Mouse (Mus musculus): ENCODE data around the gene Tanc1. TPM values are rescaled to one million over a fixed set of nuclear protein-coding genes. Genes with fewer than 3 reads are reported as not detected.
A peak's percentile ranks its signal among the peaks of the same experiment; 100 is the strongest.

The Tanc1 gene
- polyA plus RNA-seq, 1 experiment from 2014 or later: 27.7 TPM

DNA sequence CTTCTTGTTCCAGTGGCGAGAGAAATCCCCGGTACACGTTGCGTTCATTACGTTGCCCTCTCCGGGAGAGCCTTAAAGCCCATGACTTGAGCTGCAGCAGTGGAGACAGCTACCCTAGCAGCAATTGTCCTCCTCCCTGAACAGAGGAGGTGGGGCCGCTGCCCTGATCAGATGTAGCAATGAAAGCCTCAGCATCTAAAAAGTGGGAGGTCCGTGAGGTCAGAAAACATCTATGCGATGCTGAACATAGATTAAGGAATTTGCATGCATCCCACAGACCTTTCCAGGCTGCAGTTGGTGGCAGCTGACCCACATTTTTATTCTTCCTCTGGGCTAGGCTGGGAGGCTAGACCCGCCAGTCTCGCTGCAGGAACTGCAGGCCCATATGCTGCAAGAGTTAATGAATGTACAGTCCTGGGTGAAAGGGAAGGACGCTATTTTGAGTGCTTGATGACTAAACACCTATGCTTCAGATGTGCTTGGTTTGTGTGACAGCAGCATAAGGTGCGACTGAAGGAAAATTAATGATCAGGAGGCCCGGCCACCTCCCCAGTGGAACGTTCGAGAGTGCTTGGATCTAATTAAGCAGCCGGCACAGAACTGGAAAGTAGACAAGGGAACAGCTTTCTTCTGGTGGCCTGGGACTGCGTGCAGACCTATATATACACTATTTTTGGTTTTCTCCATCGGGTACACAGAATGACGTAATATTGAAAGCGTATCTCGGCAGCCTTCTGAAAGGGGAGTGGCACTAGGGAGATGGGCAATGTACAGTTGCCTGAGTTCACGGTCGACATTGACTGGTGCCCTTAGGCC, 107.0 kb downstream of the Tanc1 start:
- H3K9me3 ChIP-seq: no peaks in the 10 kb centered on the region
- no peak overlapping the region for H3K4me3 ChIP-seq
- no peaks in the 10 kb centered on the region for H3K27me3 ChIP-seq (ENCODE audit: poor library complexity, severe bottlenecking)
- H3K27ac ChIP-seq: peak overlapping the region; percentile 5; the same call in 1 of the 2 replicates
- 73% methylated on average over 24 of the region's 24 CpGs for WGBS
- no peaks in the 10 kb centered on the region for H3K36me3 ChIP-seq (replicated peaks)
- peaks cover 69% of the 10 kb centered on the region for H3K4me1 ChIP-seq
- DNase-seq (ENCODE audit: extremely low spot score, low spot score): no peak

- Histone ChIP-seq H3K4me1 (peaks cover 69% of the 10 kb centered on the region), H3K27ac (no peak overlapping the region), H3K9me3 (no peaks in the 10 kb centered on the region), H3K27me3 (ENCODE audit: poor library complexity, severe bottlenecking) (no peaks in the 10 kb centered on the region), H3K4me3 (no peak overlapping the region), H3K36me3 (replicated peaks) (no peaks in the 10 kb centered on the region)
- DNase-seq (ENCODE audit: extremely low spot score, low spot score): no peak
- 84% methylated on average over 4 of the region's 4 CpGs for WGBS
Measured at GRCm38 (mm10) chr2:59719831-59720230, 108.0 kb downstream of the Tanc1 start.

DNA sequence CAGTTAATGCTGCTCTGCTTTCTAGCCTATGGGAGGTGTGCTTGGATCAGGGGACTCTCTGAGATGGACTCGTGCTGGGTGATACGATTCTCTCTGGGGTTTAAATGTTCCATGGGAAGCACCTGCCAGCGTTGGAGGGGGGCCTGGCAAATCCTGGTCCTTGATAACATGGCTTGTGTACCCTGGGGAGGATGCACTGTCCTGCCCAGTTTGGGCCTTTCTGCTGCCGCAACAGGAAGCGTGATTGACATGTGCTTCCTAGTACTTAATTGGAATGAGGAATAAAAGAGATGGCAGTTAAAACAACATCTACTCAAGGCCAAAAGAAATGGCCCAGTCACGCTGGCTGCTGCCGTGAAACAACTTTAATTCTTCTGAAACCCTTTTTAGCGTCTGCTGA, 109.3 kb downstream of the Tanc1 start:
- peaks cover 76% of the 10 kb centered on the region for H3K4me1 ChIP-seq
- no peak for DNase-seq (ENCODE audit: extremely low spot score, low spot score)
- H3K27ac ChIP-seq: peak overlapping the region; percentile 36; the same call in 1 of the 2 replicates
- peaks cover 6% of the 10 kb centered on the region for H3K36me3 ChIP-seq (replicated peaks)
- 37% methylated on average over 8 of the region's 8 CpGs for WGBS
- H3K4me3 ChIP-seq: no peak overlapping the region
- H3K27me3 ChIP-seq (ENCODE audit: poor library complexity, severe bottlenecking): no peaks in the 10 kb centered on the region
- H3K9me3 ChIP-seq: no peaks in the 10 kb centered on the region

DNA sequence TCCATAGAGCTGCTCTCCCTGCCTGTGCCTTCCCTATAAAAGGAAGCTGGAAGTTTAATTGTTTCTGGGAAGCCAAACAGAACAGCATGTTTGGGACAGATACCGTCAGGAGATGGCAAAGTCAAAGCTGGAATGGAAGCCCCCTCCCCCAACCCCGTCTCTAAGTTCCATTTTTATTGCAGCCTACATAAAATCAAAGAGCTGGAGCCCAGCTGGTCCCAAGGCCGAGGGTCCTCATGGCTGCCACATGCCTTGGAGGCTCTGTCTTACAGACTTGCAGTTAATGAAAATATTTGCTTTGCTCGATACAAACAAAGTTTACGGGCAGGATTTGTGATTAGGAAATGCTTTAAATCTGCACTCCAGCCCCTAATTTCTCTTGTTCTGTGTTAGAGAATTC, 109.9 kb downstream of the Tanc1 start:
- no peaks in the 10 kb centered on the region for H3K27me3 ChIP-seq (ENCODE audit: poor library complexity, severe bottlenecking)
- H3K27ac ChIP-seq: peak overlapping the region; percentile 36; the same call in 1 of the 2 replicates
- peaks cover 72% of the 10 kb centered on the region for H3K4me1 ChIP-seq
- H3K9me3 ChIP-seq: no peaks in the 10 kb centered on the region
- peaks cover 6% of the 10 kb centered on the region for H3K36me3 ChIP-seq (replicated peaks)
- no peak overlapping the region for H3K4me3 ChIP-seq
- no peak for DNase-seq (ENCODE audit: extremely low spot score, low spot score)
- WGBS: 64% methylated on average over 5 of the region's 5 CpGs

DNA sequence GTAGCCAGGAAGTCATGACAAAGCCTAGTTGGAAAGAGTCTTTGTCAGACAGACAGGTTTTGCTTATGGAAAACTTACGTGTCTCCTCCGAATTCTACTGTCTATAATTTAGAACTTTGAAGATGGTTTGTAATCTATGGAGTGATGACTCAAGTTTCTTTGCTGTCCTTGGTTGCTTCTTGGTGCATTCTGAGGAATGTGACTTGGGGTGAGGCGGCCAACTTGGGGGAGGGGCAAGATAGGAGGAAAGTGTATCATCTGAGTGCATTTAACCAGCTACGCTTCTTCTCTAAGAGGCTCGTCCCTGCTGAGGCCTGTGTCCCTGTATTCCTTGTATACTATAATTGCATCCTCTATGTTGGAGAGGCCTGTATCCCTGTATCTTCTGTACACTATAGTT, 111.5 kb downstream of the Tanc1 start:
- no peaks in the 10 kb centered on the region for H3K9me3 ChIP-seq
- H3K27me3 ChIP-seq (ENCODE audit: poor library complexity, severe bottlenecking): no peaks in the 10 kb centered on the region
- peaks cover 8% of the 10 kb centered on the region for H3K36me3 ChIP-seq (replicated peaks)
- DNase-seq (ENCODE audit: extremely low spot score, low spot score): no peak
- peaks cover 58% of the 10 kb centered on the region for H3K4me1 ChIP-seq
- WGBS: 86% methylated on average over 5 of the region's 5 CpGs
- no peak overlapping the region for H3K4me3 ChIP-seq
- H3K27ac ChIP-seq: no peak overlapping the region

DNA sequence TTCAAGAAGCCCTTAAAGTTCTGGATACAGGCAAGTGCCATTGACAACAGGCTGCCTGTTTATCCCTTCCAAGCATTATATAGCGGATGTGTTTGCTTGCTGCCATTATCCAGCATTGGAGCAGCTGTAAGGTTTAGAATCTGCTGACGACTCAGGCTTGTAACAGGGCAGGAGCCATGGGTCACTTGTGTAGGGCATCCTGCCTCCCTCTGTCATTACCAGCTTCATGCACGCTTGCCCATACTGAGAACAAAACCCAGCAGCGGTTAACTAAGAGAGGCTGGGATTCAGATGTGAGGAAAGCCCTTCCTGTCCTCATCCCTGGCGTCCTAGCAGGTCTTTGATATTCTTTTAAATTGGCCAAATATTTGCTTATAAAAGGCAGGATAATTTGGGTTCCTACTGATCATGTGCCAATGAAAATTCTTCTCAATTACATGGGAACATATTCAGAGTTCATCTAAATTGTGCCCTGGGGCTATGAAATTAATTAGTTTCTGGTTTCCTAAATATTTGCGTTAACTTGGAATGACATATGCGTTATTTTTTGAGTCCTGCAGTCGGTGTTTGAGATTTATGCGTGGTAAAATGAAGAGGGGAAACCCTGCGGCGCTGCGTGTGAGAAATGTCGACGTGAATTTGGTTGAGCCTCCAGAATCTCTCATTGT, 113.8 kb downstream of the Tanc1 start:
- Histone ChIP-seq H3K4me3 (no peak overlapping the region), H3K27me3 (ENCODE audit: poor library complexity, severe bottlenecking) (no peaks in the 10 kb centered on the region), H3K9me3 (peaks cover 5% of the 10 kb centered on the region; the same call in 1 of the 2 replicates), H3K4me1 (peaks cover 35% of the 10 kb centered on the region), H3K27ac (no peak overlapping the region), H3K36me3 (replicated peaks) (peaks cover 22% of the 10 kb centered on the region)
- WGBS: 88% methylated on average over 14 of the region's 14 CpGs
- no peak for DNase-seq (ENCODE audit: extremely low spot score, low spot score)

DNA sequence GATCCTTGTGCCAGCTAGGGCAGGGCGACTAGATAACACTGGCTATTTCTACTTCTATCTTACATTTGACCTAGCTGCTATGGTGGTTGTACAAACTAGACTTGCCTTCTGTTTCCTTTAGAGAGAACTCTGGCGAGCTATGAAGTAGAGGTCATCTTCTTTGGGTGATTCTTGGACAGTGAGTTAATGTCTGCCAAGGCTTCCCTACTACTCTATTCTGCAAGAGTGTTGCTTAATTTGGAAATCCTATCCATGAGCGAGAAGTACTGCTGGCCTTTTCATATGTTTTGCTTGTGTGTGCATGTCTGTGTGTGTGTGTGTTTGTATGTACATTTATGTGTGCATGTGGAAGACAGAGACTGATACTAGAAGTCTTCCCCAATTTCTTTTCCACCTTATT, 120.0 kb downstream of the Tanc1 start:
- no peak overlapping the region for H3K4me3 ChIP-seq
- H3K27me3 ChIP-seq (ENCODE audit: poor library complexity, severe bottlenecking): no peaks in the 10 kb centered on the region
- no peak overlapping the region for H3K27ac ChIP-seq
- 91% methylated on average over 3 of the region's 3 CpGs for WGBS
- H3K4me1 ChIP-seq: peaks cover 17% of the 10 kb centered on the region
- H3K36me3 ChIP-seq (replicated peaks): peaks cover 16% of the 10 kb centered on the region
- H3K9me3 ChIP-seq: peaks cover 5% of the 10 kb centered on the region; the same call in 1 of the 2 replicates
- DNase-seq (ENCODE audit: extremely low spot score, low spot score): no peak

DNA sequence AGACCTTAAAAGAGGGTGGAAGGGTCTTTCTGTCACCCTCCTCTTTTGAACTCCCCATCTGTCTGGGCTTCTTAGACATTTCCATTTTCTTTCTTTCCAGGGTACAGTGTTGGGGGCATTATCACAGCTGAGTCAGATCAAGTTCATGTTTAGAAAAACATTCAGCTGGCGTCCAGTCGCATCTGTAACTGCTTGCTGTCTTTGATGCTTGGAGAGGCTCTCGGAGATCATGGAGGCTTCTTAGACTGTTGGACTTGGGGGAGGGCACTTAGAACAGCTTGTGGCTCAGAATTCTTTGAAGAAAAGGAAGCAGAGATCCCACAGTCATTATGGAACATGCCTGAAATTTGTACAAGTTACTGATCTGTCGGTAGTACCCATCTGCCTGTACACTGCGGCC, 121.6 kb downstream of the Tanc1 start:
- H3K27ac ChIP-seq: no peak overlapping the region
- peaks cover 22% of the 10 kb centered on the region for H3K4me1 ChIP-seq
- peaks cover 5% of the 10 kb centered on the region; the same call in 1 of the 2 replicates for H3K9me3 ChIP-seq
- no peak for DNase-seq (ENCODE audit: extremely low spot score, low spot score)
- WGBS: 86% methylated on average over 5 of the region's 5 CpGs
- H3K36me3 ChIP-seq (replicated peaks): peaks cover 14% of the 10 kb centered on the region
- no peak overlapping the region for H3K4me3 ChIP-seq
- no peaks in the 10 kb centered on the region for H3K27me3 ChIP-seq (ENCODE audit: poor library complexity, severe bottlenecking)

DNA sequence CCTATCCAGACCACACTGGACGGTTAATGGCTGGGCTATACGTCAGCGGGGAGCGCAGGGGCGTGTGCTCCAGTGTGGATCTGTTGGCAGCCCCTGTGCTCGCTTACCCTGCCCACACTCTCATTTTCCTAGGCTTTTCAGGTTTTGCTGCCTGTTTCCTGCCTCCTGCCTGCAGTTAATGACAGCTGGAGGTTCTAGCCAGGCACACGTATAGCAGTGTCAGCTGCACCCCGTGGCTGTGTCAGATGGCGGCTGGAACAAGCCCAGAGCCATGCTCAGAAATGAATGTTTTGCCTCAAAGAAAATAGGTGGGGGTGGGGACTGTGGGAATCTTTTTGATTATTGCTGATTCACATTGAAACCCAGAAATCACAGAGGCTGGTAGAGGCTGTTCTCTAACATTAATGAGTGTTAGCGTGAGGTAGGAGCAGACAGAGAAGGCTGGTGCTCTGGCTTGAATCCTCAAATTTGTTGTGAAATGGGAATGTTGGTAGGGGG, 124.6 kb downstream of the Tanc1 start:
- Histone ChIP-seq H3K36me3 (replicated peaks) (no peaks in the 10 kb centered on the region), H3K9me3 (no peaks in the 10 kb centered on the region), H3K27ac (no peak overlapping the region), H3K4me3 (no peak overlapping the region), H3K4me1 (peaks cover 22% of the 10 kb centered on the region), H3K27me3 (ENCODE audit: poor library complexity, severe bottlenecking) (no peaks in the 10 kb centered on the region)
- WGBS: 78% methylated on average over 10 of the region's 10 CpGs
- DNase-seq (ENCODE audit: extremely low spot score, low spot score): no peak

- no peak for DNase-seq (ENCODE audit: extremely low spot score, low spot score)
- Histone ChIP-seq H3K36me3 (replicated peaks) (no peaks in the 10 kb centered on the region), H3K4me1 (peaks cover 31% of the 10 kb centered on the region), H3K4me3 (no peak overlapping the region), H3K27me3 (ENCODE audit: poor library complexity, severe bottlenecking) (no peaks in the 10 kb centered on the region), H3K9me3 (no peaks in the 10 kb centered on the region), H3K27ac (no peak overlapping the region)
- WGBS: 83% methylated on average over 6 of the region's 6 CpGs
Measured at GRCm38 (mm10) chr2:59737368-59737767, 125.5 kb downstream of the Tanc1 start.

DNA sequence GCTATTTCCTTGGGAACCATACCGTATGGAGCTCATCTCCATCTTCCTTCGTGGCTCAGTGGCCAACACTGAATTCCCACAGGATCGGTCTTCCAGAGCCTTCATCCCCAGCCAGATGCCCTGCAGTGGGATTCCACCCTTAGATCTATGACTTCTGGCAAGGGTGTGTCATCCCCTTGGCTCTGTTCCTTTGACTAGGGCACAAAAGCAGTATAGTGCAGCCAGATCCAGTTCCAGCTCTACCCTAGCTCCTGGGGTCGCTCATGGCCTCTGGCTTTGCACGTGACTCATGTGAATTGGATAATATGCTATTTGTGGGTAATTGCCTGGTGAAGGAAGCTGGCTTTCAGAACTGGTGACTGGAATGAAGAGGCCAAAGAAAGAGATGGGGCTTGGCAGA, 126.5 kb downstream of the Tanc1 start:
- H3K4me3 ChIP-seq: no peak overlapping the region
- no peaks in the 10 kb centered on the region for H3K36me3 ChIP-seq (replicated peaks)
- H3K9me3 ChIP-seq: no peaks in the 10 kb centered on the region
- no peak for DNase-seq (ENCODE audit: extremely low spot score, low spot score)
- H3K27me3 ChIP-seq (ENCODE audit: poor library complexity, severe bottlenecking): no peaks in the 10 kb centered on the region
- WGBS: 90% methylated on average over 5 of the region's 5 CpGs
- H3K27ac ChIP-seq: no peak overlapping the region
- peaks cover 35% of the 10 kb centered on the region for H3K4me1 ChIP-seq

- Histone ChIP-seq H3K4me3 (no peak overlapping the region), H3K27ac (no peak overlapping the region), H3K27me3 (ENCODE audit: poor library complexity, severe bottlenecking) (no peaks in the 10 kb centered on the region), H3K4me1 (peaks cover 33% of the 10 kb centered on the region), H3K36me3 (replicated peaks) (peaks cover 4% of the 10 kb centered on the region; the same call in 1 of the 2 replicates), H3K9me3 (no peaks in the 10 kb centered on the region)
- DNase-seq (ENCODE audit: extremely low spot score, low spot score): no peak
- 92% methylated on average over 8 of the region's 8 CpGs for WGBS
Measured at GRCm38 (mm10) chr2:59739036-59739435, 127.2 kb downstream of the Tanc1 start.
